Comparison of ENCODE assay signal across 23 mouse cellular contexts in the genomic region with DNA sequence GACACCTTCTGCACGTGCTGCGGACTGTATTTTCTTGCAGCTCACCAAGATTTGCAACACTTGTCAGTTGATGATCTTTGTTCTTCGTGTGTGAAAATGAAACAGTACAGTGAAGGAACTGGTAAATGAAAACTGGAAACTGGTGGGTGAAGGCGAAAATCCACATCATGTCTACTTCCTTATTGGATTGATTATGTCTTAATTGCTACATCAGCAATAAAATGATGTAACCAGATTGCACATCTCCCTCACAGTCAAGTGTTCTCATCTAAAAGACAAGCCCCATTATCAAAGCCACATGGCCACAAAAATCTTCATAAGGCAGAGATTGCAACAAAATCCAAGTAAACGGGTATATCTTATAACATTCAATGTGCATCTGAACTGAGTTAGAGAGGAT.
A peak's percentile ranks its signal among the peaks of the same experiment; 100 is the strongest.
DNase-seq lines count a peak whose midpoint lies in the region; ATAC-seq and TF ChIP-seq lines count a peak whose summit lies in the region.
"Had no signal": no experiment of that assay in that cellular context is flagged by ENCODE, and none has a peak within 500 bp of the region (broad histone marks: within the 10 kb centered on the region; RNA-seq: fewer than 3 reads in every experiment).

No protein-coding gene starts in this region.

- H3K36me3 ChIP-seq in intestine, embryonic 16.5 days (ENCODE audit: control insufficient read depth, insufficient read depth, low read length) = no peaks in the 10 kb centered on the region
- H3K36me3 ChIP-seq in intestine, embryonic 15.5 days = no peaks in the 10 kb centered on the region
- no peaks in the 10 kb centered on the region for H3K36me3 ChIP-seq in CH12.LX (replicated peaks in 1 of 2; ENCODE audit: control insufficient read depth in 1 of 2, insufficient read depth in 1 of 2, low read length in 1 of 2)
- H3K36me3 ChIP-seq in ES-E14 (ENCODE audit: control insufficient read depth, insufficient read depth, low read length, poor library complexity, severe bottlenecking) = no peaks in the 10 kb centered on the region
- no peaks in the 10 kb centered on the region for H3K36me3 ChIP-seq in intestine, postnatal 0 days (ENCODE audit: control insufficient read depth, insufficient read depth)
- H3K36me3 ChIP-seq: G1E had no signal

- no peaks in the 10 kb centered on the region for H3K79me2 ChIP-seq in CH12.LX (replicated peaks; ENCODE audit: control insufficient read depth, extremely low read depth, insufficient read depth, poor library complexity, severe bottlenecking)

- H3K27me3 ChIP-seq in intestine, embryonic 16.5 days (replicated peaks; ENCODE audit: control insufficient read depth, insufficient read depth, low read length) = no peaks in the 10 kb centered on the region
- no peaks in the 10 kb centered on the region for H3K27me3 ChIP-seq in intestine, embryonic 15.5 days (replicated peaks)
- H3K27me3 ChIP-seq in CH12.LX (replicated peaks) = no peaks in the 10 kb centered on the region
- no peaks in the 10 kb centered on the region for H3K27me3 ChIP-seq in intestine, postnatal 0 days (replicated peaks; ENCODE audit: control insufficient read depth, insufficient read depth, low read length)

- DNase-seq in CH12.LX (ENCODE audit: extremely low read depth) = no peak
- DNase-seq in ES-E14 (ENCODE audit: low read depth, low spot score) = no peak
- no peak for DNase-seq in kidney, postnatal 25 days
- no peak for DNase-seq in adrenal gland, postnatal 25 days
- no peak for DNase-seq in frontal cortex, adult 2 months (ENCODE audit: extremely low spot score in 1 of 2, low spot score in 1 of 2)
- DNase-seq: adrenal gland, adult 2 months; adrenal gland, adult 8-10 months; adrenal gland, postnatal 10 days; adrenal gland, postnatal 14 days; adrenal gland, postnatal 36 days; B cell, adult 2 months; cerebellum, adult 11 months; cerebellum, adult 11-12 months; cerebellum, adult 18-20 months; cerebellum, adult 2 months; cerebellum, adult 8-10 months had no signal

- no peak overlapping the region for H3K4me2 ChIP-seq in intestine, embryonic 16.5 days (ENCODE audit: low read depth, low read length)
- no peak overlapping the region for H3K4me2 ChIP-seq in intestine, embryonic 15.5 days (replicated peaks)
- no peak overlapping the region for H3K4me2 ChIP-seq in CH12.LX (ENCODE audit: insufficient read depth, low read depth, poor library complexity, severe bottlenecking)
- no peak overlapping the region for H3K4me2 ChIP-seq in intestine, postnatal 0 days (replicated peaks; ENCODE audit: low read depth)

- H3K4me1 ChIP-seq in intestine, embryonic 16.5 days (ENCODE audit: control insufficient read depth, insufficient read depth, low read length) = no peaks in the 10 kb centered on the region
- no peaks in the 10 kb centered on the region for H3K4me1 ChIP-seq in intestine, embryonic 15.5 days (replicated peaks)
- peaks cover 0 to 10% of the 10 kb centered on the region in 2 experiments; a peak in 1 of 4 replicates for H3K4me1 ChIP-seq in CH12.LX (ENCODE audit: control insufficient read depth in 1 of 2, insufficient read depth in 2 of 2)
- H3K4me1 ChIP-seq in ES-E14 (ENCODE audit: control insufficient read depth in 2 of 2, insufficient read depth in 2 of 2, low read length in 2 of 2, poor library complexity in 1 of 2) = no peaks in the 10 kb centered on the region
- H3K4me1 ChIP-seq in intestine, postnatal 0 days (replicated peaks; ENCODE audit: control insufficient read depth, insufficient read depth, low read length) = no peaks in the 10 kb centered on the region

- TF ChIP-seq EP300 in CH12.LX (IDR thresholded peaks at IDR 0.05; ENCODE audit: low read length) = no peak

- WGBS in intestine, embryonic 16.5 days = 76% methylated on average over 5 of the region's 5 CpGs
- 78% methylated on average over 5 of the region's 5 CpGs for WGBS in intestine, embryonic 15.5 days
- WGBS in intestine, postnatal 0 days = 63% methylated on average over 5 of the region's 5 CpGs

- dilution Hi-C loops in CH12.LX (cut with MboI; ENCODE audit: extremely low pct_ligation_motif_present, extremely low pct_unique_long_range_greater_than_20kb, low sequenced_read_pairs) = no loop called here

- H3K27ac ChIP-seq in intestine, embryonic 16.5 days (ENCODE audit: low read length) = no peak overlapping the region
- H3K27ac ChIP-seq in intestine, embryonic 15.5 days = no peak overlapping the region
- no peak overlapping the region for H3K27ac ChIP-seq in CH12.LX (ENCODE audit: insufficient read depth, low read depth)
- H3K27ac ChIP-seq in ES-E14 (ENCODE audit: insufficient read depth, low read depth, low read length, poor library complexity, severe bottlenecking) = no peak overlapping the region
- H3K27ac ChIP-seq in intestine, postnatal 0 days (ENCODE audit: low read depth, low read length) = no peak overlapping the region

- TF ChIP-seq CTCF in CH12.LX (conservative IDR thresholded peaks at IDR 0.05 in 1 of 2, IDR thresholded peaks at IDR 0.05 in 1 of 2; ENCODE audit: low read depth in 2 of 2, low read length in 2 of 2) = no peak
- TF ChIP-seq CTCF in intestine, postnatal 0 days (IDR thresholded peaks at IDR 0.05; ENCODE audit: low read depth) = no peak

- TF ChIP-seq POLR2A in CH12.LX (IDR thresholded peaks at IDR 0.05; ENCODE audit: low read depth, low read length) = no peak

- H3K9ac ChIP-seq in intestine, embryonic 16.5 days (ENCODE audit: low read depth, low read length) = no peak overlapping the region
- H3K9ac ChIP-seq in intestine, embryonic 15.5 days = no peak overlapping the region
- H3K9ac ChIP-seq in CH12.LX (ENCODE audit: insufficient read depth, low read depth) (no peak overlapping the region), ES-E14 (ENCODE audit: insufficient read depth, low read depth, low read length, poor library complexity, severe bottlenecking) (no peak overlapping the region)
- no peak overlapping the region for H3K9ac ChIP-seq in intestine, postnatal 0 days (ENCODE audit: low read depth, low read length)

- H3K4me3 ChIP-seq in intestine, embryonic 16.5 days (ENCODE audit: low read length) = no peak overlapping the region
- H3K4me3 ChIP-seq in intestine, embryonic 15.5 days (replicated peaks) = no peak overlapping the region
- no peak overlapping the region for H3K4me3 ChIP-seq in CH12.LX (replicated peaks in 1 of 3; ENCODE audit: low read depth in 2 of 3, low read length in 2 of 3, poor library complexity in 1 of 3)
- no peak overlapping the region for H3K4me3 ChIP-seq in ES-E14 (ENCODE audit: insufficient read depth in 1 of 2, low read depth in 1 of 2, low read length in 2 of 2, poor library complexity in 1 of 2, severe bottlenecking in 1 of 2)
- H3K4me3 ChIP-seq in intestine, postnatal 0 days (ENCODE audit: low read depth, low read length) = no peak overlapping the region

- 0 out of 2 replicates have a peak, but pooled peaks have one; percentile 4 for ATAC-seq in intestine, embryonic 16.5 days
- ATAC-seq in intestine, embryonic 15.5 days = no peak
- ATAC-seq in intestine, postnatal 0 days = peak; percentile 21; the same call in 1 of the 2 replicates
- ATAC-seq: activated CD4-positive, CD25-positive, alpha-beta regulatory T cell, adult 4 months; CD4-positive, CD25-positive, alpha-beta regulatory T cell, adult 4 months; Patski had no signal

- no peak for TF ChIP-seq RAD21 in CH12.LX (IDR thresholded peaks at IDR 0.05; ENCODE audit: low read depth, low read length)

- in situ Hi-C loops in CH12.LX (cut with MboI; ENCODE audit: low pct_ligation_motif_present, low pct_unique_long_range_greater_than_20kb, low sequenced_read_pairs) = no loop called here
- in situ Hi-C loops in ES-E14 (cut with MboI; ENCODE audit: low sequenced_read_pairs in 2 of 2, unreplicated experiment in 2 of 2) = no loop called here

- H3K9me3 ChIP-seq in intestine, embryonic 16.5 days (ENCODE audit: control insufficient read depth, low read length) = no peaks in the 10 kb centered on the region
- no peaks in the 10 kb centered on the region for H3K9me3 ChIP-seq in intestine, embryonic 15.5 days
- no peaks in the 10 kb centered on the region for H3K9me3 ChIP-seq in CH12.LX (replicated peaks; ENCODE audit: low read length)
- no peaks in the 10 kb centered on the region for H3K9me3 ChIP-seq in ES-E14 (ENCODE audit: control insufficient read depth, insufficient read depth, low read depth, low read length)
- no peaks in the 10 kb centered on the region for H3K9me3 ChIP-seq in intestine, postnatal 0 days (ENCODE audit: control insufficient read depth)
- H3K9me3 ChIP-seq: G1E had no signal

TF ChIP-seq in CH12.LX, 34 proteins besides CTCF, POLR2A, EP300 and RAD21:
- TF ChIP-seq SIN3A (IDR thresholded peaks at IDR 0.05; ENCODE audit: low read length) (no peak), MAFK (IDR thresholded peaks at IDR 0.05; ENCODE audit: insufficient replicate concordance, low read length) (peak; percentile 78)
TF ChIP-seq in CH12.LX: peak in this region for 1.

TF ChIP-seq in ES-E14, 5 proteins besides CTCF, POLR2A, EP300 and RAD21:
- peak; percentile 53; the same call in 1 of the 2 replicates for TF ChIP-seq MAFK (IDR thresholded peaks at IDR 0.05; ENCODE audit: insufficient read depth, low read depth, low read length)
- TF ChIP-seq ZC3H11A (IDR thresholded peaks at IDR 0.05; ENCODE audit: borderline replicate concordance, low read depth, low read length) = no peak
- no peak for TF ChIP-seq ZNF384 (IDR thresholded peaks at IDR 0.05; ENCODE audit: low read depth, low read length)
- no peak for TF ChIP-seq HCFC1 (IDR thresholded peaks at IDR 0.05; ENCODE audit: borderline replicate concordance, insufficient read depth, low read length)
- no peak for TF ChIP-seq CHD2 (IDR thresholded peaks at IDR 0.05; ENCODE audit: low read depth, low read length)
